Mouse (Mus musculus) midbrain, postnatal 0 days (tissue): Measurements from ENCODE around the gene Olfr686. TPM values are rescaled to one million over a fixed set of nuclear protein-coding genes. Genes with fewer than 3 reads are reported as not detected.

Experiments
- ATAC-seq: fragments of 200-750 bp; cut with Nextera tagmentation; 2 replicates; pipeline ENCODE4 v1.8.0; 2017; ENCODE audit warnings: moderate number of reproducible peaks, mild to moderate bottlenecking, moderate TSS enrichment, moderate library complexity; ENCODE audit not compliant: low FRiP score
- DNase-seq: peaks from one replicate; pipeline ENCODE4 v3.0.0-alpha.2; 2015; ENCODE audit warnings: low spot score
- H3K27ac ChIP-seq: fragments of 300-500 bp; sonication (generic); 2 replicates; pipeline ENCODE4 v1.5.1; 2014; ENCODE audit warnings: low read depth, mild to moderate bottlenecking, low read length, mixed read lengths
- H3K27me3 ChIP-seq: fragments of 300-500 bp; sonication (generic); 2 replicates; pipeline ENCODE4 v1.6.1; 2014; ENCODE audit warnings: low read length, control low read depth, mixed read lengths; ENCODE audit not compliant: insufficient read depth
- H3K36me3 ChIP-seq: fragments of 300-500 bp; sonication (generic); 2 replicates; pipeline ENCODE4 v1.6.1; 2014; ENCODE audit warnings: low read length, control low read depth, mixed read lengths; ENCODE audit not compliant: insufficient read depth
- H3K4me1 ChIP-seq: fragments of 300-500 bp; sonication (generic); 2 replicates; pipeline ENCODE4 v1.6.1; 2014; ENCODE audit warnings: mild to moderate bottlenecking, control low read depth, antibody characterized with exemption, low read length, mixed read lengths; ENCODE audit not compliant: insufficient read depth
- H3K4me2 ChIP-seq: fragments of 300-500 bp; sonication (generic); 2 replicates; pipeline ENCODE4 v1.6.1; 2014; ENCODE audit warnings: low read depth, mild to moderate bottlenecking, low read length, mixed read lengths; ENCODE audit not compliant: poor library complexity, severe bottlenecking
- H3K4me3 ChIP-seq: fragments of 300-500 bp; sonication (generic); 2 replicates; pipeline ENCODE4 v1.5.1; 2014; ENCODE audit warnings: low read depth, mild to moderate bottlenecking, low read length, moderate library complexity
- H3K9ac ChIP-seq: fragments of 300-500 bp; sonication (generic); replicated peaks from 2 replicates; pipeline ENCODE4 v1.6.1; 2014; ENCODE audit warnings: mild to moderate bottlenecking, low read length, moderate library complexity, mixed read lengths; ENCODE audit not compliant: poor library complexity, severe bottlenecking
- H3K9me3 ChIP-seq: fragments of 300-500 bp; sonication (generic); 2 replicates; pipeline ENCODE4 v1.6.1; 2016; ENCODE audit warnings: low read length, control low read depth
- CTCF ChIP-seq: IDR thresholded peaks from 2 replicates; pipeline ENCODE4 v1.5.1; 2016; ENCODE audit warnings: antibody characterized with exemption, mild to moderate bottlenecking
- WGBS: fragments of 180-500 bp; shearing (Covaris S2); extraction: QIAGEN DNeasy Blood & Tissue Kit; methylation state at CpG from one replicate; pipeline ENCODE4 v1.1.7; 2014; 5-methylcytosine and 5-hydroxymethylcytosine counted together
- polyA plus RNA-seq: library from polyadenylated mRNA; unstranded; fragments of >200 nt; fragmentation: Nextera tagmentation; extraction: Ambion mirVana; gene quantifications from 2 replicates; pipeline ENCODE4 v1.2.1, GENCODE M21; 2015
- total RNA-seq: library from RNA; depleted of rRNA; stranded (reverse); fragments of >200 nt; gene quantifications from 2 replicates; pipeline ENCODE4 v1.2.3, GENCODE M21; 2014

Gene Olfr686
- total and polyA plus RNA-seq, 2 experiments from 2014 or later: not detected

GRCm38 (mm10) chr7:105226703-105227102 is 19.4 kb upstream of the Olfr686 start:
- no peaks in the 10 kb centered on the region for H3K27me3 ChIP-seq
- no peak overlapping the region for H3K27ac ChIP-seq
- TF ChIP-seq CTCF: no peak
- H3K4me1 ChIP-seq: no peaks in the 10 kb centered on the region
- no peaks in the 10 kb centered on the region for H3K9me3 ChIP-seq
- no peak overlapping the region for H3K4me2 ChIP-seq
- no peak for DNase-seq
- no peak overlapping the region for H3K4me3 ChIP-seq
- H3K36me3 ChIP-seq: no peaks in the 10 kb centered on the region
- H3K9ac ChIP-seq: no peak overlapping the region
- no peak for ATAC-seq

DNA sequence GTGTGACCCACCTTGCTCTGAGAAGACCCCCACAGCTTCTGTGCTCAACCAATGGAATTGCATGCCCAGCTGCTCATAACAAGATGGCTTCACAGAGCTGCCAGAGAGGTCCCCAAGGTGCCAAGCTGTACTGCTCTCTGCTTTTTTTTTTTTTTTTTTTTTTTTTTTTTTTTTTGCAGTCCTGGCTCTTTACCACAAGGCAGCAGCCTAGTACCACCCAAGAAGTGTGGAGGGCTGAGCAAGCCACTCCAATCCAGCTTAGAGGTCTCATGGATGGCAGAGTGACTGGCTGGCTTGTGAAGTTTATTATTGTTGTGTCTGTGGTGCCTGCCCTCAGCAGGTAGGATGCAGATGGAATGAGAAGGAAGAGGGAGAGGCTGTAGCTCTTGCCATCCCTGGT is 18.8 kb upstream of the Olfr686 start:
- no peak overlapping the region for H3K4me2 ChIP-seq
- H3K27ac ChIP-seq: no peak overlapping the region
- ATAC-seq (peak; percentile 38; the same call in 1 of the 2 replicates), DNase-seq (peak; percentile 18)
- H3K36me3 ChIP-seq: no peaks in the 10 kb centered on the region
- H3K27me3 ChIP-seq: no peaks in the 10 kb centered on the region
- H3K4me3 ChIP-seq: no peak overlapping the region
- no peaks in the 10 kb centered on the region for H3K9me3 ChIP-seq
- no peaks in the 10 kb centered on the region for H3K4me1 ChIP-seq
- no peak overlapping the region for H3K9ac ChIP-seq
- TF ChIP-seq CTCF: peak; percentile 28; the same call in 1 of the 2 replicates

DNA sequence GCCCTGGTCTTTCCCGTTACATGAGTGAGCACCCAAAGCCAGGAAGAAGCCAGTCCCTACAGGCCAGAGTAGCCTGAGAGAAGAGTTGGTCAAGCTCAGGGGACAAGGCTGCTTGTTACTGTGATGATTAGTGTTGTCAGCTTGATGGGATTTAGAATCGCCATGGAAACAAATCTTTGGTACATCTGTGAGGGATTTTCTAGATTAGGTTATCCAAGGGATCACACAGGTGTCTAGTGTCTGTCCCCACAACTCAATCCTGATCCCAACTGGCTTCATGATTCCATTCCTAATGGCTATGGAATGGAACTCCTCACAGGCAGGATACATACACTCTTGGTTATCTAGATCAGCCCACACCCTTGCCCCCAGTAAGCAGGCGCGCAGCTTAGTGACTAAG is 11.0 kb upstream of the Olfr686 start:
- Histone ChIP-seq H3K4me3 (no peak overlapping the region), H3K4me2 (no peak overlapping the region), H3K9me3 (no peaks in the 10 kb centered on the region), H3K27me3 (no peaks in the 10 kb centered on the region), H3K4me1 (no peaks in the 10 kb centered on the region), H3K36me3 (no peaks in the 10 kb centered on the region), H3K9ac (no peak overlapping the region), H3K27ac (no peak overlapping the region)
- no peak for DNase-seq
- no peak for ATAC-seq
- WGBS: 66% methylated on average over 4 of the region's 4 CpGs
- no peak for TF ChIP-seq CTCF

DNA sequence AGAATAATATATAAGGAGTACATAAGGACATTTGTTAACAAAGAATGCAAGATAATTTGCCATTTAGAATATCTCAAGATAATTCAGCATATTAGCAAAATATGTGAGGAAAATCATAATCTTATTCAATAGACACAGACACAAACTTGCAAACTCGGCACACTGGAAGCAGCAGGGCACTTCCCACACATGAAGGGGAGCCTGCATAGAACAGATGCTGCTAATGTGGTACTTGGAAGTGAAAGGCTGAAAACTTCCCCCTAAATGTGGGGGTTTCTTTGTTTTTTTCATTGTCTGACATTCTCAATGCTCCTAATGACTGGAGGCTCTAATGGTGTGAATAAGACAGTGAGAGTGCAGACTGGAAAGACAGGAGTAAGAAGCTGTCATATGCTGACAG is 7.5 kb upstream of the Olfr686 start:
- no peaks in the 10 kb centered on the region for H3K27me3 ChIP-seq
- H3K4me2 ChIP-seq: no peak overlapping the region
- no peak overlapping the region for H3K4me3 ChIP-seq
- ATAC-seq (no peak), DNase-seq (no peak)
- H3K9me3 ChIP-seq: no peaks in the 10 kb centered on the region
- 40% methylated on average over 1 of the region's 1 CpGs for WGBS
- H3K4me1 ChIP-seq: no peaks in the 10 kb centered on the region
- no peak overlapping the region for H3K27ac ChIP-seq
- no peak overlapping the region for H3K9ac ChIP-seq
- no peaks in the 10 kb centered on the region for H3K36me3 ChIP-seq
- no peak for TF ChIP-seq CTCF

DNA sequence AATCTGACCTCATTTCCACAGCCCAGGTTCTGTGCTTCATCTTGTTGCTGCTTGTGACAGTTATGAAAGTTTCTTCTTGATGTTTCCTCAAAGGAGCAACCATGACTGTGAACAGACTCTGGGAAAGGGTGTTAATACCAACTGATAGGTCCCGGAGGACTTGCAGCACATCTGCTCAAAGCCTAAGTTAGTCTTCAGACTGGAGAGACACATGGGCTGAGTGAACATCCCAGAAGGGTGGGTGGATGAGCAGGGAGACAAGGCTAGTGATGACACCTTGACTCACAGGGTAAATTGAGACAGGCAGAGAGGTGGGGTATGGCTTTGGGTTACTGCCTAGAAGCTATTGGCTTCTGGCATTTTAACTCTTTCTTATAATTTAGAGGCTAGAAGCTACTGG is 21.4 kb downstream of the Olfr686 start, which contains the start of gene Olfr685:
TSS of gene Olfr685 (minus strand) at position 101 of the 400 bp plus-strand sequence.
- Histone ChIP-seq H3K9me3 (no peaks in the 10 kb centered on the region), H3K36me3 (no peaks in the 10 kb centered on the region), H3K27ac (no peak within 1 kb of the TSS), H3K4me2 (no peak within 1 kb of the TSS), H3K27me3 (no peaks in the 10 kb centered on the region), H3K4me3 (no peak within 1 kb of the TSS), H3K4me1 (no peaks in the 10 kb centered on the region), H3K9ac (no peak within 1 kb of the TSS)
- DNase-seq (peak; percentile 1), ATAC-seq (no peak)
- WGBS: 93% methylated on average over 1 of the region's 1 CpGs
- no peak for TF ChIP-seq CTCF

GRCm38 (mm10) chr7:105170773-105171172 is 36.5 kb downstream of the Olfr686 start:
- Histone ChIP-seq H3K9ac (no peak overlapping the region), H3K36me3 (no peaks in the 10 kb centered on the region), H3K4me3 (no peak overlapping the region), H3K27me3 (no peaks in the 10 kb centered on the region), H3K4me1 (no peaks in the 10 kb centered on the region), H3K4me2 (no peak overlapping the region), H3K27ac (no peak overlapping the region), H3K9me3 (no peaks in the 10 kb centered on the region)
- ATAC-seq (peak; percentile 54; the same call in 1 of the 2 replicates), DNase-seq (peak; percentile 70)
- WGBS: 46% methylated on average over 4 of the region's 4 CpGs
- peak; percentile 88 for TF ChIP-seq CTCF
